Mouse (Mus musculus): ENCODE measurements around the gene Ptbp2. TPM values are rescaled to one million over a fixed set of nuclear protein-coding genes. Genes with fewer than 3 reads are reported as not detected.

Gene Ptbp2
- polyA plus RNA-seq, 1 experiment = 0.01 TPM

DNA sequence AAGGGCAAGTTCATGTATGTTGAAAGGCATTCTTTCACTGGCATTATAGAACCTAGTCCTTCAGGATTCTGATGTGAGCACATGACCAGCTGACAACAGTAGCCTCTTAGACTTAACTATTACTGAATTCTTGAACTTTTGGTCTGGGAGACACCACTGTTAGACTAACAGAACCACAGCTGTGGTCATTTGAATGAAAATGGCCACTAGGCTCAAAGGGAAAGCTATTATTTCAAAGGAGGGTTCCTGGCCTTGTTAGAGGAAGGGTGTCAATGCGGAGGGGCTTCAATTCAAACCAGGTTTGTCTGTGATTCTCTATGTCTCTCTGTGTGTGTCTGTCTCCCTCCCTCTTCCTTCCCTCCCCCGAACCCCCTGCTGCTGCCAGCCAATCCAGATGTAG is 5.8 kb downstream of the Ptbp2 start:
- H3K4me1 ChIP-seq (ENCODE audit: control insufficient read depth) = peaks cover 18% of the 10 kb centered on the region
- no peak overlapping the region for H3K4me3 ChIP-seq (replicated peaks)
- H3K9me3 ChIP-seq (ENCODE audit: control insufficient read depth, low read length) = no peaks in the 10 kb centered on the region
- H3K36me3 ChIP-seq (ENCODE audit: control insufficient read depth) = peaks cover 4% of the 10 kb centered on the region
- no peaks in the 10 kb centered on the region for H3K27me3 ChIP-seq (ENCODE audit: control insufficient read depth)
- TF ChIP-seq GATA1 (IDR thresholded peaks at IDR 0.05; ENCODE audit: low read length) (no peak), TAL1 (IDR thresholded peaks at IDR 0.05; ENCODE audit: low read length) (no peak)

DNA sequence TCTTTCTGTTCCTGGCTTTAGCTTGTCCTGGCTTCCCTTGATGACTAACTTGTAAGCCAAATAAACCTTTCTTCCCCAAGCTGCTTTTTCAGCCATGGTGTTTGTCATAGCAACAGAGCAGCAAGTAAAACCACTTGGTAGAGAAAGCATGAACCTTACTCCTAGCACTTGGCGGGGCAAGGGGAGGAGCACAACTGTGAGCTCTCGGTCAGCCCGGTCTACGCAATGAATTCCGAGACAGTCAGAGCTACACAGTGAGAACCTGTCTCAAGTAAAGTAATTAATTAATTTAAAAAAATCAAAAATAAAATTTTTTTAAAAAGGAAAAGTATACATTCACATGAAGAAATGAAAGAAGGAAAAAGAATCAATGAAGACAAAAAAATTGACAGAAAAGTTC is 8.1 kb downstream of the Ptbp2 start:
- Histone ChIP-seq H3K27me3 (ENCODE audit: control insufficient read depth) (no peaks in the 10 kb centered on the region), H3K4me3 (replicated peaks) (no peak overlapping the region), H3K36me3 (ENCODE audit: control insufficient read depth) (peaks cover 4% of the 10 kb centered on the region), H3K4me1 (ENCODE audit: control insufficient read depth) (peaks cover 7% of the 10 kb centered on the region), H3K9me3 (ENCODE audit: control insufficient read depth, low read length) (no peaks in the 10 kb centered on the region)
- TF ChIP-seq TAL1 (IDR thresholded peaks at IDR 0.05; ENCODE audit: low read length) (no peak), GATA1 (IDR thresholded peaks at IDR 0.05; ENCODE audit: low read length) (no peak)

DNA sequence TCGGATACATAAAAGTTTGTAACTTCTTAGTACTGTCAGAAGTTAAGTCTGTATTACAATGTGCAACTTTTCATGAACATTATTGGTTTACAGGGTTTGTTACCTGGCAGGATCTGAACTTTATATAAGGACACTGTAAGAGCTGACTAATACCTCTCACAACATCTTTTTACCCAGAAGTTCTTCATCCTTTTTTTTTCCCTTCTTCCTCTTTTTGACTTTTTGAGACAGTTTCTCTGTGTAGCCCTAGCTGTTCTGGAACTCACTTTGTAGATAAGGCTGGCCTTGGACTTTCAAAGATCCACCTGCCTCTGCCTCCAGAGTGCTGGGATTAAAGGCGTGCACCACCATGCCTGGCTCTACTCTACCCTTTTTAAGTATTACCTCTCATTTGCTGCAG is 11.5 kb downstream of the Ptbp2 start:
- H3K36me3 ChIP-seq (ENCODE audit: control insufficient read depth) = peaks cover 2% of the 10 kb centered on the region
- no peaks in the 10 kb centered on the region for H3K4me1 ChIP-seq (ENCODE audit: control insufficient read depth)
- H3K9me3 ChIP-seq (ENCODE audit: control insufficient read depth, low read length) = no peaks in the 10 kb centered on the region
- no peaks in the 10 kb centered on the region for H3K27me3 ChIP-seq (ENCODE audit: control insufficient read depth)
- no peak overlapping the region for H3K4me3 ChIP-seq (replicated peaks)
- no peak for TF ChIP-seq TAL1 (IDR thresholded peaks at IDR 0.05; ENCODE audit: low read length)
- TF ChIP-seq GATA1 (IDR thresholded peaks at IDR 0.05; ENCODE audit: low read length) = no peak

GRCm38 (mm10) chr3:119763772-119764171 is 20.5 kb downstream of the Ptbp2 start:
- H3K27me3 ChIP-seq (ENCODE audit: control insufficient read depth) = no peaks in the 10 kb centered on the region
- H3K4me3 ChIP-seq (replicated peaks) = no peak overlapping the region
- peaks cover 7% of the 10 kb centered on the region for H3K4me1 ChIP-seq (ENCODE audit: control insufficient read depth)
- H3K36me3 ChIP-seq (ENCODE audit: control insufficient read depth) = peaks cover 10% of the 10 kb centered on the region
- TF ChIP-seq GATA1 (IDR thresholded peaks at IDR 0.05; ENCODE audit: low read length) (no peak), TAL1 (IDR thresholded peaks at IDR 0.05; ENCODE audit: low read length) (no peak)
- H3K9me3 ChIP-seq (ENCODE audit: control insufficient read depth, low read length) = no peaks in the 10 kb centered on the region

GRCm38 (mm10) chr3:119761732-119762131 is 22.5 kb downstream of the Ptbp2 start:
- Histone ChIP-seq H3K4me3 (replicated peaks) (no peak overlapping the region), H3K9me3 (ENCODE audit: control insufficient read depth, low read length) (no peaks in the 10 kb centered on the region), H3K27me3 (ENCODE audit: control insufficient read depth) (no peaks in the 10 kb centered on the region), H3K4me1 (ENCODE audit: control insufficient read depth) (peaks cover 7% of the 10 kb centered on the region), H3K36me3 (ENCODE audit: control insufficient read depth) (peaks cover 8% of the 10 kb centered on the region)
- TF ChIP-seq TAL1 (IDR thresholded peaks at IDR 0.05; ENCODE audit: low read length) (no peak), GATA1 (IDR thresholded peaks at IDR 0.05; ENCODE audit: low read length) (no peak)

DNA sequence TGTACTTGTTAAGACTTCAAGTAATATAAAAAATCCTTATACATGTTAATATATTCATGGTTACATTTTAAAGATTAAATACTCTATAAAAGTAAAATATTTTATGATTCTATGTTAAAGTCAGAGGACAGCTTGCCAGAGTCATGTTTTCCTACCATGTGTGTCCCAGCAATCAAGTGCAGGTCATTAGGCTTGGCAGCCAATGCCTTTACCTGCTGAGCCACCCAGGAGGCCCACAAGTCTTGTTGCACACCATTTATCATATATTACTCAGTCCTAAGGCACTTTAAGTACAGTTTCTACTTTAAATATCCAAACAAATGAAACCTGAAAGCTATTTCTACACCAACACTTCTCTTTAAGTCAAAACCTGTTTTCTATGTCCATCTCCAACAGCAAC is 30.5 kb downstream of the Ptbp2 start:
- Histone ChIP-seq H3K27me3 (ENCODE audit: control insufficient read depth) (no peaks in the 10 kb centered on the region), H3K4me1 (ENCODE audit: control insufficient read depth) (peaks cover 6% of the 10 kb centered on the region), H3K9me3 (ENCODE audit: control insufficient read depth, low read length) (no peaks in the 10 kb centered on the region), H3K36me3 (ENCODE audit: control insufficient read depth) (peaks cover 6% of the 10 kb centered on the region), H3K4me3 (replicated peaks) (no peak overlapping the region)
- TF ChIP-seq GATA1 (IDR thresholded peaks at IDR 0.05; ENCODE audit: low read length) = no peak
- TF ChIP-seq TAL1 (IDR thresholded peaks at IDR 0.05; ENCODE audit: low read length) = no peak

- TF ChIP-seq TAL1 (IDR thresholded peaks at IDR 0.05; ENCODE audit: low read length) = no peak
- no peak for TF ChIP-seq GATA1 (IDR thresholded peaks at IDR 0.05; ENCODE audit: low read length)
- no peak overlapping the region for H3K4me3 ChIP-seq (replicated peaks)
- no peaks in the 10 kb centered on the region for H3K27me3 ChIP-seq (ENCODE audit: control insufficient read depth)
- H3K9me3 ChIP-seq (ENCODE audit: control insufficient read depth, low read length) = no peaks in the 10 kb centered on the region
- H3K4me1 ChIP-seq (ENCODE audit: control insufficient read depth) = peaks cover 11% of the 10 kb centered on the region
- peaks cover 21% of the 10 kb centered on the region for H3K36me3 ChIP-seq (ENCODE audit: control insufficient read depth)
Observed at GRCm38 (mm10) chr3:119749551-119750249, 34.6 kb downstream of the Ptbp2 start.

- Histone ChIP-seq H3K4me3 (replicated peaks) (no peak overlapping the region), H3K9me3 (ENCODE audit: control insufficient read depth, low read length) (no peaks in the 10 kb centered on the region), H3K27me3 (ENCODE audit: control insufficient read depth) (no peaks in the 10 kb centered on the region), H3K36me3 (ENCODE audit: control insufficient read depth) (peaks cover 23% of the 10 kb centered on the region), H3K4me1 (ENCODE audit: control insufficient read depth) (peaks cover 11% of the 10 kb centered on the region)
- TF ChIP-seq TAL1 (IDR thresholded peaks at IDR 0.05; ENCODE audit: low read length) = no peak
- no peak for TF ChIP-seq GATA1 (IDR thresholded peaks at IDR 0.05; ENCODE audit: low read length)
Observed at GRCm38 (mm10) chr3:119749140-119749539, 35.1 kb downstream of the Ptbp2 start.

GRCm38 (mm10) chr3:119746656-119747055 is 37.6 kb downstream of the Ptbp2 start:
- TF ChIP-seq TAL1 (IDR thresholded peaks at IDR 0.05; ENCODE audit: low read length) = no peak
- TF ChIP-seq GATA1 (IDR thresholded peaks at IDR 0.05; ENCODE audit: low read length) = no peak
- no peaks in the 10 kb centered on the region for H3K9me3 ChIP-seq (ENCODE audit: control insufficient read depth, low read length)
- peaks cover 28% of the 10 kb centered on the region for H3K36me3 ChIP-seq (ENCODE audit: control insufficient read depth)
- no peak overlapping the region for H3K4me3 ChIP-seq (replicated peaks)
- peaks cover 11% of the 10 kb centered on the region for H3K4me1 ChIP-seq (ENCODE audit: control insufficient read depth)
- H3K27me3 ChIP-seq (ENCODE audit: control insufficient read depth) = no peaks in the 10 kb centered on the region

GRCm38 (mm10) chr3:119745801-119746200 is 38.5 kb downstream of the Ptbp2 start:
- Histone ChIP-seq H3K4me1 (ENCODE audit: control insufficient read depth) (peaks cover 11% of the 10 kb centered on the region), H3K4me3 (replicated peaks) (no peak overlapping the region), H3K27me3 (ENCODE audit: control insufficient read depth) (no peaks in the 10 kb centered on the region), H3K36me3 (ENCODE audit: control insufficient read depth) (peaks cover 27% of the 10 kb centered on the region), H3K9me3 (ENCODE audit: control insufficient read depth, low read length) (no peaks in the 10 kb centered on the region)
- no peak for TF ChIP-seq GATA1 (IDR thresholded peaks at IDR 0.05; ENCODE audit: low read length)
- no peak for TF ChIP-seq TAL1 (IDR thresholded peaks at IDR 0.05; ENCODE audit: low read length)
